Mouse (Mus musculus): ENCODE data around the gene Kbtbd2. TPM values are rescaled to one million over a fixed set of nuclear protein-coding genes. Genes with fewer than 3 reads are reported as not detected.

The Kbtbd2 gene
- 10.7 and 11.9 TPM in 2 replicates for polyA plus RNA-seq (2012; rRNA removed)

GRCm38 (mm10) chr6:56797311-56798151 lies at the start of gene Kbtbd2:
Kbtbd2 (minus strand) TSS chr6:56797813.

GRCm38 (mm10) chr6:56831697-56832406 lies 34.2 kb upstream of the Kbtbd2 start, which contains the start of gene Fkbp9:
Fkbp9 (plus strand) TSS chr6:56832059.

Other genes with a start within 250 kb of the Kbtbd2 start
- 0.45 and 0.65 TPM in 2 replicates for gene Pde1c, start 228.7 kb downstream of the Kbtbd2 start, polyA plus RNA-seq (2012; rRNA removed)
- gene Lsm5, start 93.1 kb downstream of the Kbtbd2 start, polyA plus RNA-seq (2012; rRNA removed) = 73.0 and 75.4 TPM in 2 replicates
- gene Avl9, start 82.9 kb downstream of the Kbtbd2 start, polyA plus RNA-seq (2012; rRNA removed) = 2.3 and 2.7 TPM in 2 replicates
- 16.3 and 17.0 TPM in 2 replicates for gene Fkbp9, start 34.2 kb upstream of the Kbtbd2 start, polyA plus RNA-seq (2012; rRNA removed)
- 82.1 and 107 TPM in 2 replicates for gene Nt5c3, start 126.1 kb upstream of the Kbtbd2 start, polyA plus RNA-seq (2012; rRNA removed)
- 0.14 and 0.15 TPM in 2 replicates for gene Vmn1r4, start 126.2 kb upstream of the Kbtbd2 start, polyA plus RNA-seq (2012; rRNA removed)
- gene Vmn1r5, start 172.5 kb upstream of the Kbtbd2 start, polyA plus RNA-seq (2012; rRNA removed) = not detected in 2 replicates
- not detected in 2 replicates for gene Vmn1r6, start 199.4 kb upstream of the Kbtbd2 start, polyA plus RNA-seq (2012; rRNA removed)
- gene Vmn1r7, start 227.5 kb upstream of the Kbtbd2 start, polyA plus RNA-seq (2012; rRNA removed) = not detected in 2 replicates
- gene Vmn1r8, start 234.5 kb upstream of the Kbtbd2 start, polyA plus RNA-seq (2012; rRNA removed) = not detected in 2 replicates

All from liver, embryonic 14 days (tissue).